Mouse (Mus musculus) liver, postnatal 0 days (tissue): ENCODE measurements around the gene Kcng4.

ENCODE experiments used
- CTCF ChIP-seq: sonication (generic); IDR thresholded peaks from 2 replicates; pipeline ENCODE4 v1.5.1; 2016; ENCODE audit warnings: antibody characterized with exemption, low read depth
- EP300 ChIP-seq: IDR thresholded peaks from 2 replicates; pipeline ENCODE4 v1.6.1; 2016; ENCODE audit warnings: antibody characterized with exemption, low read depth, mild to moderate bottlenecking

- TF ChIP-seq EP300 (no peak), CTCF (no peak)
Observed at GRCm38 (mm10) chr8:119638261-119638660, 2.8 kb upstream of the Kcng4 start.
